Mouse (Mus musculus) hindbrain, embryonic 14.5 days (tissue): Measurements from ENCODE around the gene Th. TPM values are rescaled to one million over a fixed set of nuclear protein-coding genes. Genes with fewer than 3 reads are reported as not detected.
A peak's percentile ranks its signal among the peaks of the same experiment; 100 is the strongest.

Source experiments
- ATAC-seq: fragments of 200-750 bp; cut with Nextera tagmentation; 2 replicates; pipeline ENCODE4 v1.8.0; 2017; ENCODE audit warnings: moderate number of reproducible peaks, mild to moderate bottlenecking, moderate TSS enrichment, moderate library complexity; ENCODE audit not compliant: low FRiP score
- DNase-seq: peaks from one replicate; pipeline ENCODE4 v3.0.0-alpha.2; 2015; ENCODE audit warnings: low spot score
- H3K27ac ChIP-seq: fragments of 300-500 bp; sonication (generic); 2 replicates; pipeline ENCODE4 v1.5.1; 2014; ENCODE audit warnings: mild to moderate bottlenecking, moderate library complexity
- H3K27me3 ChIP-seq: fragments of 300-500 bp; sonication (generic); 2 replicates; pipeline ENCODE4 v1.6.1; 2014; ENCODE audit warnings: mild to moderate bottlenecking, low read length, mixed read lengths; ENCODE audit not compliant: control insufficient read depth, insufficient read depth
- H3K36me3 ChIP-seq: fragments of 300-500 bp; sonication (generic); replicated peaks from 2 replicates; pipeline ENCODE4 v1.6.1; 2014; ENCODE audit not compliant: control insufficient read depth, insufficient read depth
- H3K4me1 ChIP-seq: fragments of 300-500 bp; sonication (generic); replicated peaks from 2 replicates; pipeline ENCODE4 v1.6.1; 2014; ENCODE audit warnings: antibody characterized with exemption, low read length, mixed read lengths; ENCODE audit not compliant: control insufficient read depth, insufficient read depth
- H3K4me2 ChIP-seq: fragments of 300-500 bp; sonication (generic); replicated peaks from 2 replicates; pipeline ENCODE4 v1.6.1; 2014; ENCODE audit warnings: mild to moderate bottlenecking, moderate library complexity
- H3K4me3 ChIP-seq: fragments of 300-500 bp; sonication (generic); replicated peaks from 2 replicates; pipeline ENCODE4 v1.5.1; 2014; ENCODE audit warnings: mild to moderate bottlenecking, low read length
- H3K9ac ChIP-seq: fragments of 300-500 bp; sonication (generic); 2 replicates; pipeline ENCODE4 v1.6.1; 2014
- H3K9me3 ChIP-seq: fragments of 300-500 bp; sonication (generic); 2 replicates; pipeline ENCODE4 v1.6.1; 2016; ENCODE audit warnings: low read length; ENCODE audit not compliant: control insufficient read depth
- WGBS: fragments of 180-500 bp; shearing (Covaris S2); extraction: QIAGEN DNeasy Blood & Tissue Kit; methylation state at CpG from one replicate; pipeline ENCODE4 v1.1.7; 2014; 5-methylcytosine and 5-hydroxymethylcytosine counted together
- polyA plus RNA-seq: library from polyadenylated mRNA; unstranded; fragments of >200 nt; fragmentation: Nextera tagmentation; extraction: Ambion mirVana; gene quantifications from 2 replicates; pipeline ENCODE4 v1.2.1, GENCODE M21; 2014

Gene Th
- polyA plus RNA-seq, 1 experiment from 2014 or later = 4.7 TPM

- H3K4me2 ChIP-seq = no peak overlapping the region
- H3K4me3 ChIP-seq = no peak overlapping the region
- 90% methylated on average over 14 of the region's 14 CpGs for WGBS
- no peaks in the 10 kb centered on the region for H3K36me3 ChIP-seq
- no peaks in the 10 kb centered on the region for H3K4me1 ChIP-seq
- H3K9ac ChIP-seq = no peak overlapping the region
- DNase-seq (no peak), ATAC-seq (no peak)
- no peak overlapping the region for H3K27ac ChIP-seq
- H3K9me3 ChIP-seq = no peaks in the 10 kb centered on the region
- H3K27me3 ChIP-seq = no peaks in the 10 kb centered on the region
Measured at GRCm38 (mm10) chr7:142935708-142936107, 4.8 kb upstream of the Th start.

- Histone ChIP-seq H3K9ac (no peak overlapping the region), H3K27ac (no peak overlapping the region), H3K9me3 (no peaks in the 10 kb centered on the region), H3K4me3 (no peak overlapping the region), H3K4me1 (no peaks in the 10 kb centered on the region), H3K36me3 (no peaks in the 10 kb centered on the region), H3K4me2 (no peak overlapping the region), H3K27me3 (no peaks in the 10 kb centered on the region)
- DNase-seq = no peak
- no peak for ATAC-seq
- 71% methylated on average over 3 of the region's 3 CpGs for WGBS
Measured at GRCm38 (mm10) chr7:142932469-142932868, 1.5 kb upstream of the Th start.

GRCm38 (mm10) chr7:142929516-142929915 is 1.4 kb downstream of the Th start:
- no peak overlapping the region for H3K4me2 ChIP-seq
- WGBS = 95% methylated on average over 2 of the region's 2 CpGs
- no peaks in the 10 kb centered on the region for H3K27me3 ChIP-seq
- H3K36me3 ChIP-seq = no peaks in the 10 kb centered on the region
- no peak overlapping the region for H3K27ac ChIP-seq
- H3K9ac ChIP-seq = no peak overlapping the region
- H3K4me1 ChIP-seq = no peaks in the 10 kb centered on the region
- H3K4me3 ChIP-seq = no peak overlapping the region
- no peak for ATAC-seq
- DNase-seq = no peak
- no peaks in the 10 kb centered on the region for H3K9me3 ChIP-seq

GRCm38 (mm10) chr7:142927293-142927692 is 3.6 kb downstream of the Th start:
- Histone ChIP-seq H3K9me3 (no peaks in the 10 kb centered on the region), H3K4me3 (no peak overlapping the region), H3K4me1 (no peaks in the 10 kb centered on the region), H3K36me3 (no peaks in the 10 kb centered on the region), H3K27me3 (no peaks in the 10 kb centered on the region), H3K27ac (no peak overlapping the region), H3K4me2 (no peak overlapping the region), H3K9ac (no peak overlapping the region)
- ATAC-seq (no peak), DNase-seq (no peak)
- 84% methylated on average over 8 of the region's 8 CpGs for WGBS

- DNase-seq (peak; percentile 86), ATAC-seq (peak; percentile 75; the same call in 1 of the 2 replicates)
- H3K36me3 ChIP-seq = no peaks in the 10 kb centered on the region
- WGBS = 28% methylated on average over 8 of the region's 8 CpGs
- H3K27me3 ChIP-seq = no peaks in the 10 kb centered on the region
- no peak overlapping the region for H3K27ac ChIP-seq
- H3K4me3 ChIP-seq = no peak overlapping the region
- no peaks in the 10 kb centered on the region for H3K9me3 ChIP-seq
- H3K9ac ChIP-seq = no peak overlapping the region
- H3K4me1 ChIP-seq = 0 out of 2 replicates have a peak, but pooled peaks cover 10% of the 10 kb centered on the region
- H3K4me2 ChIP-seq = no peak overlapping the region
Measured at GRCm38 (mm10) chr7:142918641-142919628, 12.0 kb downstream of the Th start.

- WGBS = 88% methylated on average over 5 of the region's 5 CpGs
Measured at GRCm38 (mm10) chr7:142917659-142918058, 13.3 kb downstream of the Th start.

GRCm38 (mm10) chr7:142916178-142916577 is 14.8 kb downstream of the Th start:
- H3K4me2 ChIP-seq = no peak overlapping the region
- 26% methylated on average over 8 of the region's 8 CpGs for WGBS
- H3K9ac ChIP-seq = no peak overlapping the region
- H3K4me3 ChIP-seq = no peak overlapping the region
- no peaks in the 10 kb centered on the region for H3K36me3 ChIP-seq
- H3K9me3 ChIP-seq = no peaks in the 10 kb centered on the region
- 0 out of 2 replicates have a peak, but pooled peaks cover 10% of the 10 kb centered on the region for H3K4me1 ChIP-seq
- H3K27me3 ChIP-seq = no peaks in the 10 kb centered on the region
- DNase-seq = peak; percentile 51
- no peak for ATAC-seq
- H3K27ac ChIP-seq = peak overlapping the region; percentile 22

More at GRCm38 (mm10) chr7:142917659-142918058, 13.3 kb downstream of the Th start:
- no peaks in the 10 kb centered on the region for H3K27me3 ChIP-seq
- 0 out of 2 replicates have a peak, but pooled peaks cover 10% of the 10 kb centered on the region for H3K4me1 ChIP-seq
- no peak overlapping the region for H3K4me3 ChIP-seq
- ATAC-seq = no peak
- no peak overlapping the region for H3K9ac ChIP-seq
- H3K36me3 ChIP-seq = no peaks in the 10 kb centered on the region
- no peak overlapping the region for H3K27ac ChIP-seq
- no peaks in the 10 kb centered on the region for H3K9me3 ChIP-seq
- H3K4me2 ChIP-seq = no peak overlapping the region
- DNase-seq = no peak

GRCm38 (mm10) chr7:142911682-142912081 is 19.2 kb downstream of the Th start:
- WGBS = 96% methylated on average over 2 of the region's 2 CpGs
- no peak overlapping the region for H3K9ac ChIP-seq
- no peaks in the 10 kb centered on the region for H3K9me3 ChIP-seq
- no peaks in the 10 kb centered on the region for H3K27me3 ChIP-seq
- no peaks in the 10 kb centered on the region for H3K36me3 ChIP-seq
- no peak overlapping the region for H3K4me2 ChIP-seq
- 0 out of 2 replicates have a peak, but pooled peaks cover 10% of the 10 kb centered on the region for H3K4me1 ChIP-seq
- DNase-seq (no peak), ATAC-seq (no peak)
- H3K27ac ChIP-seq = no peak overlapping the region
- no peak overlapping the region for H3K4me3 ChIP-seq

- Histone ChIP-seq H3K9me3 (no peaks in the 10 kb centered on the region), H3K4me3 (no peak overlapping the region), H3K36me3 (no peaks in the 10 kb centered on the region), H3K9ac (no peak overlapping the region), H3K4me1 (peaks cover 9% of the 10 kb centered on the region; the same call in 1 of the 2 replicates), H3K27me3 (no peaks in the 10 kb centered on the region), H3K4me2 (no peak overlapping the region), H3K27ac (no peak overlapping the region)
- ATAC-seq (no peak), DNase-seq (no peak)
- WGBS = 72% methylated on average over 2 of the region's 2 CpGs
Measured at GRCm38 (mm10) chr7:142910104-142910503, 20.8 kb downstream of the Th start.
